Mouse (Mus musculus): ENCODE results near the gene Kcnh5. TPM values are rescaled to one million over a fixed set of nuclear protein-coding genes. Genes with fewer than 3 reads are reported as not detected.

The Kcnh5 gene
- 0.13 and 0.18 TPM in 2 replicates for polyA plus RNA-seq (2016; fragmentation: Nextera tagmentation; extraction: Ambion mirVana)

GRCm38 (mm10) chr12:75176691-75177645 is at the start of gene Kcnh5:
Gene Kcnh5 (minus strand): TSS chr12:75177332.
- Histone ChIP-seq H3K27ac (no peak within 1 kb of the TSS), H3K9me3 (replicated peaks) (no peaks in the 10 kb centered on the region), H3K4me1 (peaks cover 23% of the 10 kb centered on the region), H3K4me3 (peak within 1 kb of the TSS; percentile 60), H3K36me3 (no peaks in the 10 kb centered on the region), H3K27me3 (ENCODE audit: low read depth, poor library complexity, severe bottlenecking) (peaks cover 73% of the 10 kb centered on the region)
- peak; percentile 75 for DNase-seq (ENCODE audit: low spot score)
- under 1% methylated on average over 52 of the region's 52 CpGs for WGBS

GRCm38 (mm10) chr12:75223966-75224365 is 46.8 kb upstream of the Kcnh5 start:
- 88% methylated on average over 1 of the region's 1 CpGs for WGBS
- no peaks in the 10 kb centered on the region for H3K36me3 ChIP-seq
- no peak for DNase-seq (ENCODE audit: low spot score)
- H3K4me3 ChIP-seq: no peak overlapping the region
- no peak overlapping the region for H3K27ac ChIP-seq
- no peaks in the 10 kb centered on the region for H3K27me3 ChIP-seq (ENCODE audit: low read depth, poor library complexity, severe bottlenecking)
- no peaks in the 10 kb centered on the region for H3K9me3 ChIP-seq (replicated peaks)
- no peaks in the 10 kb centered on the region for H3K4me1 ChIP-seq

- no peak for DNase-seq (ENCODE audit: low spot score)
Observed at GRCm38 (mm10) chr12:75189413-75189812, 12.3 kb upstream of the Kcnh5 start.

GRCm38 (mm10) chr12:75182646-75183045 is 5.5 kb upstream of the Kcnh5 start:
- WGBS: 82% methylated on average over 7 of the region's 7 CpGs
- no peak overlapping the region for H3K27ac ChIP-seq
- no peaks in the 10 kb centered on the region for H3K36me3 ChIP-seq
- DNase-seq (ENCODE audit: low spot score): no peak
- H3K4me3 ChIP-seq: no peak overlapping the region
- peaks cover 5% of the 10 kb centered on the region for H3K4me1 ChIP-seq
- no peaks in the 10 kb centered on the region for H3K9me3 ChIP-seq (replicated peaks)
- peaks cover 35% of the 10 kb centered on the region for H3K27me3 ChIP-seq (ENCODE audit: low read depth, poor library complexity, severe bottlenecking)

More at GRCm38 (mm10) chr12:75189413-75189812, 12.3 kb upstream of the Kcnh5 start:
- Histone ChIP-seq H3K4me3 (no peak overlapping the region), H3K27me3 (ENCODE audit: low read depth, poor library complexity, severe bottlenecking) (no peaks in the 10 kb centered on the region), H3K36me3 (no peaks in the 10 kb centered on the region), H3K9me3 (replicated peaks) (no peaks in the 10 kb centered on the region), H3K4me1 (no peaks in the 10 kb centered on the region), H3K27ac (no peak overlapping the region)
- 82% methylated on average over 2 of the region's 2 CpGs for WGBS

GRCm38 (mm10) chr12:75179491-75179890 is 2.4 kb upstream of the Kcnh5 start:
- H3K27me3 ChIP-seq (ENCODE audit: low read depth, poor library complexity, severe bottlenecking): peaks cover 66% of the 10 kb centered on the region
- no peak overlapping the region for H3K27ac ChIP-seq
- DNase-seq (ENCODE audit: low spot score): no peak
- H3K4me1 ChIP-seq: peaks cover 23% of the 10 kb centered on the region
- no peaks in the 10 kb centered on the region for H3K9me3 ChIP-seq (replicated peaks)
- WGBS: 15% methylated on average over 8 of the region's 8 CpGs
- H3K36me3 ChIP-seq: no peaks in the 10 kb centered on the region
- H3K4me3 ChIP-seq: no peak overlapping the region

- H3K9me3 ChIP-seq (replicated peaks): no peaks in the 10 kb centered on the region
- no peak overlapping the region for H3K27ac ChIP-seq
- H3K36me3 ChIP-seq: no peaks in the 10 kb centered on the region
- 2% methylated on average over 13 of the region's 13 CpGs for WGBS
- DNase-seq (ENCODE audit: low spot score): no peak
- peak overlapping the region; percentile 60 for H3K4me3 ChIP-seq
- H3K27me3 ChIP-seq (ENCODE audit: low read depth, poor library complexity, severe bottlenecking): peaks cover 73% of the 10 kb centered on the region
- peaks cover 23% of the 10 kb centered on the region for H3K4me1 ChIP-seq
Observed at GRCm38 (mm10) chr12:75177646-75178030, 506 bp upstream of the Kcnh5 start.

- 4% methylated on average over 19 of the region's 19 CpGs for WGBS
- peaks cover 67% of the 10 kb centered on the region for H3K27me3 ChIP-seq (ENCODE audit: low read depth, poor library complexity, severe bottlenecking)
- H3K4me3 ChIP-seq: peak overlapping the region; percentile 60
- DNase-seq (ENCODE audit: low spot score): no peak
- no peaks in the 10 kb centered on the region for H3K36me3 ChIP-seq
- H3K4me1 ChIP-seq: peaks cover 23% of the 10 kb centered on the region
- no peaks in the 10 kb centered on the region for H3K9me3 ChIP-seq (replicated peaks)
- H3K27ac ChIP-seq: no peak overlapping the region
Observed at GRCm38 (mm10) chr12:75175931-75176565, 1.1 kb downstream of the Kcnh5 start.

- 27% methylated on average over 2 of the region's 2 CpGs for WGBS
- Histone ChIP-seq H3K36me3 (no peaks in the 10 kb centered on the region), H3K9me3 (replicated peaks) (no peaks in the 10 kb centered on the region), H3K27me3 (ENCODE audit: low read depth, poor library complexity, severe bottlenecking) (peaks cover 22% of the 10 kb centered on the region), H3K4me1 (peaks cover 2% of the 10 kb centered on the region; the same call in 1 of the 2 replicates), H3K27ac (no peak overlapping the region), H3K4me3 (no peak overlapping the region)
- DNase-seq (ENCODE audit: low spot score): no peak
Observed at GRCm38 (mm10) chr12:75170970-75171369, 6.2 kb downstream of the Kcnh5 start.

- H3K4me3 ChIP-seq: no peak overlapping the region
- H3K4me1 ChIP-seq: no peaks in the 10 kb centered on the region
- H3K36me3 ChIP-seq: no peaks in the 10 kb centered on the region
- H3K27me3 ChIP-seq (ENCODE audit: low read depth, poor library complexity, severe bottlenecking): no peaks in the 10 kb centered on the region
- H3K9me3 ChIP-seq (replicated peaks): no peaks in the 10 kb centered on the region
- H3K27ac ChIP-seq: no peak overlapping the region
- no peak for DNase-seq (ENCODE audit: low spot score)
- WGBS: 92% methylated on average over 2 of the region's 2 CpGs
Observed at GRCm38 (mm10) chr12:75153076-75153568, 24.0 kb downstream of the Kcnh5 start.

- Histone ChIP-seq H3K4me1 (no peaks in the 10 kb centered on the region), H3K27ac (no peak overlapping the region), H3K9me3 (replicated peaks) (no peaks in the 10 kb centered on the region), H3K4me3 (no peak overlapping the region), H3K27me3 (ENCODE audit: low read depth, poor library complexity, severe bottlenecking) (no peaks in the 10 kb centered on the region), H3K36me3 (no peaks in the 10 kb centered on the region)
- WGBS: 100% methylated on average over 1 of the region's 1 CpGs
- DNase-seq (ENCODE audit: low spot score): no peak
Observed at GRCm38 (mm10) chr12:75139792-75140191, 37.3 kb downstream of the Kcnh5 start.

- no peak overlapping the region for H3K27ac ChIP-seq
- H3K9me3 ChIP-seq (replicated peaks): no peaks in the 10 kb centered on the region
- WGBS: 87% methylated on average over 5 of the region's 5 CpGs
- no peaks in the 10 kb centered on the region for H3K36me3 ChIP-seq
- no peak for DNase-seq (ENCODE audit: low spot score)
- no peaks in the 10 kb centered on the region for H3K4me1 ChIP-seq
- no peaks in the 10 kb centered on the region for H3K27me3 ChIP-seq (ENCODE audit: low read depth, poor library complexity, severe bottlenecking)
- no peak overlapping the region for H3K4me3 ChIP-seq
Observed at GRCm38 (mm10) chr12:75091921-75092320, 85.2 kb downstream of the Kcnh5 start.

GRCm38 (mm10) chr12:75090957-75091356 is 86.2 kb downstream of the Kcnh5 start:
- WGBS: 88% methylated on average over 1 of the region's 1 CpGs
- DNase-seq (ENCODE audit: low spot score): no peak
- Histone ChIP-seq H3K36me3 (no peaks in the 10 kb centered on the region), H3K4me1 (no peaks in the 10 kb centered on the region), H3K27ac (no peak overlapping the region), H3K27me3 (ENCODE audit: low read depth, poor library complexity, severe bottlenecking) (no peaks in the 10 kb centered on the region), H3K4me3 (no peak overlapping the region), H3K9me3 (replicated peaks) (no peaks in the 10 kb centered on the region)

- H3K9me3 ChIP-seq (replicated peaks): no peaks in the 10 kb centered on the region
- no peak overlapping the region for H3K4me3 ChIP-seq
- no peaks in the 10 kb centered on the region for H3K36me3 ChIP-seq
- H3K4me1 ChIP-seq: no peaks in the 10 kb centered on the region
- no peaks in the 10 kb centered on the region for H3K27me3 ChIP-seq (ENCODE audit: low read depth, poor library complexity, severe bottlenecking)
- no peak overlapping the region for H3K27ac ChIP-seq
- 74% methylated on average over 5 of the region's 5 CpGs for WGBS
- DNase-seq (ENCODE audit: low spot score): no peak
Observed at GRCm38 (mm10) chr12:75077175-75077574, 100.0 kb downstream of the Kcnh5 start.
